Mouse (Mus musculus) hindlimb bud, embryonic 11.5 days (tissue): ENCODE measurements around the gene Sympk.
A peak's percentile ranks its signal among the peaks of the same experiment; 100 is the strongest.
"Not testable (repeated sequence)": the region's sequence is repeated elsewhere in the genome, so short reads cannot be mapped to it uniquely, and the experiment has no call there.

Experiments used
- DNase-seq: peaks from one replicate; pipeline ENCODE4 v3.0.0-alpha.2; 2012; ENCODE audit warnings: low read depth, low spot score; ENCODE audit errors: extremely low spot score

The Sympk gene

DNA sequence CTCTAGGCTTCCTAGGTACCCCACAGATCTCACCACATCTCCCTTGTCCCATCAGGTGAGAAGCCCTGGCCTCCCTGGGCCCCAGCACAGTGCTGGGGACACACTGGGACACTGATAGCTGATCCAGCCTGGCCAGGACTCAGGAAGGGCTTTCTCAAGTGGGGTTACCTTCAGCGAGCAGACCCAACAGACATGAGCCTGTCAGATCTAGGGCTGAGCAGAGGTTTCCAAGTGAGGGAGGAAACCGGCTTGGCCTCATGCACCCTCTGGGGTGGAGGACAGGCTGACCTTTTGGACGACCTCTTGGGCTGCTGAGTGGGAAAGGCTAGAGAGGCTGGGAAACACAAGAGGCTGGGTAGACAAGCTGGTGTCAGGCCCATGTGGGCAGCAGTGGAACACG, 27.0 kb downstream of the Sympk start:
- DNase-seq, result no peak

DNA sequence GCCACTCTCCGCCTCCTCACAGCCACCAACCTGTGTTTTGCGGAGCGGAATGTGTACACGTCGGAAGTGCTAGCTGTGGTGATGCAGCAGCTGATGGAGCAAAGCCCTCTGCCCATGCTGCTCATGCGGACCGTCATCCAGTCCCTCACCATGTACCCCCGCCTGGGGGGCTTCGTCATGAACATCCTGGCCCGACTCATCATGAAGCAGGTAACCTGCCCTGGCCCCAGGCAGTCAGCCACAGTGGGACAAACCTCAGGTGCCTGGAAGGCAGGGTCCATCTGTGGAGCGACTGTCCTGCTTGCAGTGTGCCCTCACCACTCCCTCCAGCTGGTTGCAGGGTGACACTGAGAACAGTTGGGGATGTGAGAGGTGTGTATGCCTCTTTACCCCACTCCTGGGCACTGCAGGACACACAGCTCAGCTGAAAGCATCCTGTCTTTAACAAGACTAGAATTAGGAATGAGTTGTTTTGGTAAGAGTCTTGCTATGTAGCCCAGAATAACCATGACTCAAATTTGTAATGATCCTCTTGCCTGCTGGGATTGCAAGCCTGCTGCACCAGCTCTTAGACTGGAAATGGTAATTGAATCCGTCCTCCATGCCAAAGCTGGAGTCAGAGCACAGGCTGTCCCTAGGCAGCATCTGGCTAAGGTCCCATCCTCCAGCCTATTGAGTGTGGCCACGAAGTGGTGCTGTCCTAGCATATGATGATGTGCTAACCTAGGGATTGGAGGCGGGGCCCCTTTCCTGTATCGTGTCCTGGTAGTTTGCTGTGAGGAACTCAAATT, 28.4 kb downstream of the Sympk start:
- no peak for DNase-seq

DNA sequence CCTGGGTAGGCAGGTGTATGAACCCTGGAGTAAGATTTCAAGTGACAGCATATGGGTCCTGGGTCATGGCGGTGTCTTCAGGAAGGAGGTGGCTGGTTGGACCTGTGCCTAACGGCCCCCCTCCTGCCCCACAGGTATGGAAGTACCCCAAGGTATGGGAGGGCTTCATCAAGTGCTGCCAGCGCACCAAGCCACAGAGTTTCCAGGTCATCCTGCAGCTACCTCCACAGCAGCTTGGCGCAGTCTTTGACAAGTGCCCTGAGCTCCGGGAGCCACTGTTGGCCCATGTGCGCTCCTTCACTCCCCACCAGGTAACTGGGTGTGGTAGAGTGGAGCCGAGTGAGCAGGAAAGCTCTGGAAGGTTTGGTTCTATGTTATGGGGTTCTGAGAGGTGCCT, 29.0 kb downstream of the Sympk start:
- no peak for DNase-seq

DNA sequence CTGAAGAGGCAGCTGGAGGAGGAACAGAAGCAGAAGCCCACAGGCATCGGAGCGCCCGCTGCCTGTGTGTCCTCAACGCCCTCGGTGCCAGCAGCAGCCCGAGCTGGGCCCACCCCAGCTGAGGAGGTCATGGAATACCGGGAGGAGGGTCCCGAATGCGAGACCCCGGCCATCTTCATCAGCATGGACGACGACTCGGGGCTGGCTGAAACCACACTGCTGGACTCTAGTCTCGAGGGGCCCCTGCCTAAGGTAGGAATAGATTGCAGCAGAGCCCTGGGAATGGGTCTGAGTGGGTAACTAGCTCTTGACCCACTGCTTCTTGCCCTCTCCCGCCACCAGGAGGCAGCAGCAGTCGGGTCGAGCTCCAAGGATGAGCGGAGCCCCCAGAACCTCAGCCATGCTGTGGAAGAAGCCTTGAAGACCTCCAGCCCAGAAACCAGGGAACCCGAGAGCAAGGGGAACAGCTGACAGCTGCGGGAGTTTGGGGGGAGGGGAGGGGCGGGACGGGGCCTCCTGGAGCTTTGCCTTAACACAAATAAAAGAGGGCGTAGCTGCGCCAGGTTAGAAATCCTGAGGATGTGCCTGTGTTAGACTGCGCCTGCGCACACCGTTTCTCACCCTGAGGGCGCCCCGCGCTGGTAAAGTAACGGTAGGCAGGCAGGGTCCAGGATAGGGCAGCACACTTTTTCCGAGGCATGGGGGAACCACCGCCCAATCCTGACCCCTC, 30.0 kb downstream of the Sympk start, which contains the start of gene Rsph6a:
Gene Rsph6a (plus strand): TSS at position 644 of the 730 bp plus-strand sequence.
- no peak for DNase-seq

DNA sequence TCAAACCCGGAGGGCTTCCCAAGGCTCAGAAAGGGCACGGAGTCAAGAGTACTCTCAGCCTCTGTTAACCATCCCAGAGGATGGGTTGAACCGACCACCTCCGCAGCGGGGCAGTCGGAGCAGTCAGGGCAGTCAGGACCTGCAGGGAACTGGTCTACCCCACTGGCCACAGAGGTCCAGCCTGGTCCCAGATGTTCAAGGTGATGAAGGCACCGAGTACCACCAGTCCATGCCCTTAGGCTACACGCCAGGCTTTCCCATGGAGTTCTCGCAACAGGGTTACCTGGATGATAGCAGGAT, 30.6 kb downstream of the Sympk start:
- no peak for DNase-seq

DNA sequence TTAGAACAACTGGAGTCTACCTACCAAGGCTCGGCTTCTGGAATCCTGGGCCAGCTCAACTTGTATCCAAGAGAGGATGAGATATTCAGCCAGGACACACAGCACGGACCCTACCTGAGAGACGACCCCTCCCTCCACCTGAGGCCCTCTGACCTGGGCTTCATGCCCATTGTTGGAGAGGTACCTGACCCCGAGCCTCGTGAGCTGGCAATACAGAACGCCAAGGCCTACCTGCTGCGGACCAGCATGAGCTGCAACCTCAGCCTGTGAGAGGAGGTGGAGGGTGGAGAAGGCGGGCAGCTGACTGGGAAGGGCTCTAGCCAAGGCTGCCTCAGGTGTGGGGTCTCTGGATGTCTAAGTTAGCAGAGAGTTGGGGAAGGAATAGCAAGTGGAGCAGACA, 30.9 kb downstream of the Sympk start:
- DNase-seq, result no peak

DNA sequence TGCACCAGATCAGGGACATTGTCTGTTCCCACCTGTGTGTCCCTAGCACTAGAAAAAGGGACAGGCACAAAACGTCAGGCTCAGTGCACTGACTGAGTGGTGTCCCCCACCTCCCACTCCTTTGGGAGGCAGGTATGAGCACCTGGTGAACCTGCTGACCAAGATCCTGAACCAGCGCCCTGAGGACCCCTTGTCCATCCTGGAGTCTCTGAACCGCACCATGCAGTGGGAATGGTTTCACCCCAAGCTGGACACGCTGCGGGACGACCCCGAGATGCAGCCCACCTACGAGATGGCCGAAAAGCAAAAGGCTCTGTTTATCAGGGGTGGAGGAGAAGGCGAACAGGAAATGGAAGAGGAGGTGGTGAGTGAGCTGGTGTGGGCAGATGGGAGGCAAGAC, 33.2 kb downstream of the Sympk start:
- no peak for DNase-seq

DNA sequence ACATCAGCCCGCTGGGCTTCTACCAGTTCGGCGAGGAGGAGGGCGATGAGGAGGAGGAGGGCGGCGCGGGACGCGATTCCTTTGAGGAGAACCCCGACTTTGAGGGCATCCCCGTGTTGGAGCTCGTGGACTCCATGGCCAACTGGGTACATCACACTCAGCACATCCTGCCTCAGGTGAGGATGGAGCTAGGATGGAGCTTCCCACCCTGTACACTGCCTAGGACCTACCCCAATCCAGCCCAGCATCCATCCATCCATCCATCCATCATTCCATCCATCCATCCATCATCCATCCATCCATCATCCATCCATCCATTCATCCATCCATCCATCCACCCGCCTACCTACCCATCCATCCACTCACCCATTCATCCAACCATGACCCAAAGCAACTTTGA, 41.7 kb downstream of the Sympk start:
- no peak for DNase-seq

DNA sequence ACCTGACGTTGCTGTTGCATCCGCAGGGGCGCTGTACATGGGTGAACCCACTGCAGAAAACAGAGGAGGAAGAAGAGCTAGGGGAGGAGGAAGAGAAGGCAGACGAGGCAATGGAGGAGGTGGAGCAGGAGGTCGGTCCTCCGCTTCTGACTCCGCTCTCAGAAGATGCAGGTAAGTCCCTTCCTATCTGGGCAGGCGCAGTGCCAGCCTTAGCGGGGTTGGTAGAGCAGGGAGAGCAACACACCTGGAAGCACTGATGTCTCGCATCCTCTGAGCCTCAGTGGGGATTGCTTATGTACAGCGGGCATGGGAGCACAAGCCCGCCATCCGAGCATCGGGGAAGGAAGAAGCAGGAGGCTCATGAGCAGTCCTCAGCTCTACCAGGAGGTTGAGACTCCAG, 42.9 kb downstream of the Sympk start:
- no peak for DNase-seq

DNA sequence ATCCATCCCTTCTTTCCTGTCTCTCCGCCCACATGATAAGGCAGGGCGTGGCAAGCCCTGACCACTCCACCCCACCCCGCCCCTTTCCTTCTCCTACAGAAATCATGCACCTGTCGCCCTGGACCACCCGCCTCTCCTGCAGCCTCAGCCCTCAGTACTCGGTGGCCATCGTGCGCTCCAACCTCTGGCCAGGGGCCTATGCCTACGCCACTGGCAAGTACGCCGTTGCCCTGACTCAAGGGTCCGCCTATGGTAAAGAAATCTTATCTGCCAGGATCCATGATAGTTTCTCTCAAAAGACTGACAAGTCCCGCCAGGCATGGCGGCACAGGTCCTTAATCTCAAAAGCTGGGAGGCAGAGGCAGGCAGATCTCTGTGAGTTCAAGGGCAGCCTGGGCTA, 43.8 kb downstream of the Sympk start:
- DNase-seq, result no peak

DNA sequence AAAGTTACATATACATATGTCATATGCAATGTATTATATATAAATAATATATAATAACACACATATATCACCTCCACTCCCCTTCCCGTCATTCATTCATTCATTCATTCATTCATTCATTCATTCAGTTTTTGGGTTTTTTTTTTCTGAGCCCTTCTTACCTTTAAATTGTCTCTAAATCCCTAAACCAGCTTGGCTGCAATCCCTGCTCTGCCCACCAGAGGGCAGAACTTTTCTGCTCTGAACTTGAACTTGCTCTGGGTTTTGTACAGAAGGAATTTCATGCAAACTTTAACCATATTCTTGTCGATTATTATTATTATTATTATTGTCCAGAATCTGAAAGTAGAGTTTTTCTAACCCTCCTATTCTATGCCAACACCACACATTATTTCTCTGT, 44.5 kb downstream of the Sympk start:
- DNase-seq, result no peak

DNA sequence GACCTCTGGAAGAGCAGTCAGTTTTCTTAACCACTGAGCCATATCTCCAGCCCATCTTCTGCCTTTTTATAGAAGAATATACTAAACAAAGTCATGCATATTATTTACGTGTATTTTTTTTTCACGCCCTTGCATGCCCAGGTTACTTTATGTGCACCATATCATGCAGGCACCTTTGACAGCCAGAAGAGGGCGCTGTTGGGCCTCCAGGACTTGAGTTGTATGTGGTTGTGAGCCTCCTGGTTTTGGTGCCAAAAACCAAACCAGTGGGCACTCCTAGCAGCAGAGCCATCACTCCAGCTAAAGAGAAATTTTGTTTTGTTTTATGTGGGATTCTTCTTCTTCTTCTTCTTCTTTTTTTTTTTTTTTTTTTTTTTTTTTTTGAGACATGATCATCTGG, 45.3 kb downstream of the Sympk start:
- no peak for DNase-seq

DNA sequence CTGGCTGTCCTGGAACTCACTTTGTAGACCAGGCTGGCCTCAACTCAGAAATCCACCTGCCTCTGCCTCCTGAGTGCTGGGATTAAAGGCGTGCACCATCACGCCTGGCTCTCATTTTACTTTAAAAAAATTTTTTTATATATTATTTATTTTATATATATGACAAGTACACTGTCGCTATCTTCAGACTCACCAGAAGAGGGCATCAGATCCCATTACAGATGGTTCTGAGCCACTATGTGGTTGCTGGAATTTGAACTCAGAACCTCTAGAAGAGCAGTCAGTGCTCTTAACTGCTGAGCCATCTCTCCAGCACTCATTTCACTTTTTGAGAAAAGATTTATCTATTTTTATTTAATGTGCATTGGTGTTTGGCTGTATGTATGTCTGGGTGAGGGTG, 46.8 kb downstream of the Sympk start:
- not testable (repeated sequence) for DNase-seq

DNA sequence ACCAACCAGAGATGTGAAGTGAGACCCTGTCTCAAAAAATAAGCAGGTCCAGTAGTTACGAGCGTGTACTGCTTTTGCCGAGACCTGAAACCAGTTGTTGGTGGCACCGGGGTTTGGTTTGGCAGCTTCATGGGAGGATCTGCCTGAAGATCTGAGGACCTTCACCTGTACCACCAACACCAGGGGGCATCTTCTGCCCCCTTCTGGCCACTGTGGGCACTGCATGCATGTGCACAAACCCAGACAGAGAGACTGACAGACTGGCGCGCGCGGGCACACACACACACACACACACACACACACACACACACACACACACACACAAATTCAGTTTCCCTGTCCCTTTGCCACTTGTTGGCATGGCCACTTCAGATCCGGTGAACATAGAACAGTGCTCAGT, 49.3 kb downstream of the Sympk start:
- DNase-seq, result no peak

DNA sequence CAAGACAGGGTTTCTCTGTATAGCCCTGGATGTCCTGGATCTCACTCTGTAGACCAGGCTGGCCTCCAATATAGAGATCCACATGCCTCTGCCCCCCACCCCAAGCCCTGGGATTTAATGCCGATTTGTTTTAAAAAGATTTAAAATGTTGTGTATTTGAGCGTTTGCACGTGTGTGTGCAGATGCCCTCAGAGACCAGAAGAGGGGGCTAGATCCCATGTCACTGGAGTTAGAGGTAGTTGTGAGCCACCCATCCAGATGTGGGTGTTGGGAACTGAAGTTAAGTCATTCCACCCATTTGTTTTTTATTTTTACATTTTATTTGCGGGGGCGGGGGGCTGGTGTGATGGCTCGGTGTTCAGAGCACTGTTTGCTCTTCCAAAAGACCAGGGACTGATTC, 50.3 kb downstream of the Sympk start:
- no peak for DNase-seq

DNA sequence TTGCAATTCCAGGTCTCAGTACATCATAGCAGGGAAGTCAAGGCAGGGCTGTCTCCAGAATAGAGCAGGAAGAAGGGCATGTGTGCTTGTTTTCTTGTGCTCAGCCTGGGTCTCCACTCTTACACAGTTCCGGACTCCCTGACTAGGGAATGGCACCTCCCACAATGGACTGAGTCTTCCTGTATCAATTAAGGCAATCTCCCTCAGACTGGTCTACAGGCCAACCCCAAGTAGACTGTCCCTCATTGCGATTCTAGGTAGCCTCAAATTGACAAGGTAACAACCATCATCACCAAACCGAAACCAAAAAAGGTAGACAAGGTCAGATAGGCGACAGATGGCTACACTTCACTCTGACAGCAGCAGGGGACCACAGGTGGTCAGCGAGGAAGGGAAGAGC, 51.1 kb downstream of the Sympk start:
- no peak for DNase-seq

DNA sequence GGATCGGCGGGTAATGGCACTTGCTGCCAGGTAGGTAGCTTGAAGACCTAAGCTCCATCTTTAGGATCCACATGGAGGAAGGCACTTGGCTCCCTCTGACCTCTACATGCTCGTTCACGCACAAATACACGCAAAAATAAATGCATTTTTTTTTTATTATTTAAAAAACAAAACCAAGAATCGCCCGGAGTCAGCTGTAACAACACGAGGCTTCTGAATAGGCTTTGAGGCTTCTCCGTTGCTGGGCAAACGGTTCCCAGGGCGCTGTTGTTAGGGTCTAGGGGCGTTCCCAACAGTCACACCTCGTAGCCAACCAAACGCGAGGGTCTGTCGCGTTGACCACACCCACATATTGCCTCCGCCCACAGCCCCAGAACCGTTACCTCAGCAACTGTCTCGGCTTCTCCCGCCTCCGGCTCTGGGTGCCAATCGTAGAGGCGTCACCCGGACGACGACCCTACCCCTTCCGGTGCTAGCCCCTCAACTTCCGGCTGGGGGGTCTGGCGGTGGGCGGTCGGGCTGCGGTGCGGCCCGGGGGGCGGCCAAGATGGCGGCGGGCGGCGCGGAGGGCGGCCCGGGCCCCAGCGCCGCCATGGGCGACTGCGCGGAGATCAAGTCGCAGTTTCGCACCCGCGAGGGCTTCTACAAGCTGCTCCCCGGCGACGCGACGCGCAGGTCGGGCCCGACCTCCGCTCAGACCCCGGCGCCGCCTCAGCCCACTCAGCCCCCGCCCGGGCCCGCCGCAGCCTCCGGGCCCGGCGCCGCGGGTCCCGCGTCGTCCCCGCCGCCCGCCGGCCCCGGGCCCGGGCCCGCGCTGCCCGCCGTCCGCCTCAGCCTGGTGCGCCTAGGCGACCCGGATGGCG, 51.8 kb downstream of the Sympk start, which contains the start of gene Dmwd:
Gene Dmwd (plus strand): TSS at position 505 of the 863 bp plus-strand sequence.
- peak; percentile 92 for DNase-seq

DNA sequence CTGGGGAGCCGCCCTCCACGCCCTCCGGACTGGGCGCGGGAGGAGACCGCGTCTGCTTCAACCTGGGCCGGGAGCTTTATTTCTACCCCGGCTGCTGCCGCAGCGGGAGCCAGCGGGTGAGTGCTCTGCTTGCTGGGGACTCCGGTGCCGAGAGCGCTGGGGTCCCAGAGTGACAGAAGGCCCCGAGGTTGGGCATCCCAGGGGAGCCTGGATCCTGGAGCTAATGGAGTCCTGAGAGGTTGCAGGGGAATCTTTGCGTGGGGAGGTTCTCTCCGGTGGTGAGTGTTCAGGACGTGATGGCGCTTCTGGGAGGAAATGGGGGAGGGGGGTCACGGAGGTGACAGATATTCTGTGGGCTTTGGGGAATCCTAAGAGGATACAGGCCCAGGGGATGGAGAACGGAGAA, 52.4 kb downstream of the Sympk start:
- DNase-seq, result no peak

DNA sequence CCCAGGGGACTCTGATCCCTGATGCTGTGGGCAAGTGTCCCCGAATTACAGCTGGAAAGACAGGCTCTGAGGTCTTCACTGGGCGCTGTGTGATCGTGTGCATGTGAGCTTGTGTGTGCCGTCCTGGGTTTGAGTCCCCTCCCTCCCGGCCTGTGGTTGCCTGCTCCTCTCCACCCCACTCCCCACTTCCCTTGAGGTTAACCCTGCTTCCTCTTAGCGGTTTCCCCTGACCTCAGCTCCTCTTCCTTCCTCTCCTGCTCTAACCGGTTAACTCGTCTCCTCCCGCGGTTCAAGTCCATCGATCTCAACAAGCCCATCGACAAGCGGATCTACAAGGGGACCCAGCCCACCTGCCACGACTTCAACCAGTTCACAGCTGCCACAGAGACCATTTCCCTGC, 53.6 kb downstream of the Sympk start:
- no peak for DNase-seq

DNA sequence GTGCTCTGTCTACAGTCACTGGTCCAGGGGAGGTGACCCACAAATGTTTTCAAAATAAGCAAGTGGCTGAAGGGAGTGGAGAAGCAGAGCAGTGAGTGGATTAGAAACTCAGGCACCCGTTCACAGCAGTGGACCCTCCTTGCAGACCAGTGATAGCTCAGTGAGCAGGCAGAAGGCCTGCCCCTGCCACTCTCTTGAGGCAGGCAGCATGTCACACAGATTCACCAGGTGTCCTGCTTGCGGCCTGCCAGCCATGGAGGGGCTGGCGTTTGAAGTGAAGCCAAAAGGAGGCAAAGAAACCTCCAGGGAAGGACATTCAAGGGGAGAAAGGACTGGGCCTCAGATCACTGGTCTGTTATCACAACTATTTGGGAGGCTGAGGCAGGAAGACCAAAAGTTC, 54.6 kb downstream of the Sympk start:
- DNase-seq, result no peak

DNA sequence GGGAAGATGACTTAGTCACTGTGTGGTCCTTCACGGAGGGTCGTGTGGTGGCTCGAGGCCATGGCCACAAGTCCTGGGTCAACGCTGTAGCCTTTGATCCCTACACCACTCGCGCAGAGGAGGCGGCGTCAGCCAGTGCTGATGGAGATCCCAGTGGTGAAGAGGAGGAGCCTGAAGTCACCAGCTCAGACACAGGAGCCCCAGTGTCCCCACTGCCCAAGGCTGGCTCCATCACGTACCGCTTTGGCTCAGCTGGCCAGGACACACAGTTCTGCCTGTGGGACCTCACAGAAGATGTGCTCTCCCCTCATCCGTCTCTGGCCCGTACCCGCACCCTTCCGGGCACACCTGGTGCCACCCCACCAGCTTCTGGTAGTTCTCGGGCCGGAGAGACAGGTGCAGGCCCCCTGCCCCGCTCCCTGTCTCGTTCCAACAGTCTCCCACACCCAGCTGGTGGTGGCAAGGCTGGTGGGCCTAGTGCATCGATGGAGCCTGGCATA, 56.3 kb downstream of the Sympk start:
- DNase-seq, result no peak

DNA sequence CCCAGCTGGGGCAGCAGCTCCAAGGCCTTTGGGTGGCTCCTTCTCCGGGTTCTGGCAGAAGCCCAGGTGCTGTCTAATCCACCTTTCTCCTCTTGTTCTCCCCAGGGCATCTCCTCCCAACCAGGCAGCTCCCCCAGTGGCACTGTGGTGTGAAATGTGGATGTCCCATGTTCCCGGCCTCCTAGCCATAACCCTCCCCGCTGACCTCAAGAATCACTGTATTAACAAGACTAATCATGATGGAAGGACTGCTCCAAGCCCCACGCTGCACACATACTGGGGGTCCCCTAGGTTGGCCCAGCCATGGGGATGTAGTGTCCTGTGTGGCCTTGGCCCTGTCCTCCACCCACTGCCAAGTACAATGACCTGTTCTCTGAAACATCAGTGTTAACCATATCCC, 58.0 kb downstream of the Sympk start:
- no peak for DNase-seq
